Mouse (Mus musculus): ENCODE results near the gene Jam3. TPM values are rescaled to one million over a fixed set of nuclear protein-coding genes. Genes with fewer than 3 reads are reported as not detected.

Gene Jam3
- polyA plus RNA-seq (2017; shearing (Covaris generic)): 0.37 TPM

GRCm38 (mm10) chr9:27154763-27155530 lies at the start of gene Jam3:
Jam3 (minus strand) TSS chr9:27155421.

Other genes with a start within 250 kb of the Jam3 start
- not detected for gene Gm1110, start 232.3 kb downstream of the Jam3 start, polyA plus RNA-seq (2017; shearing (Covaris generic))
- 35.4 TPM for gene Acad8, start 155.9 kb downstream of the Jam3 start, polyA plus RNA-seq (2017; shearing (Covaris generic))
- gene Thyn1, start 155.7 kb downstream of the Jam3 start, polyA plus RNA-seq (2017; shearing (Covaris generic)): 89.7 TPM
- 18.8 TPM for gene Vps26b, start 125.4 kb downstream of the Jam3 start, polyA plus RNA-seq (2017; shearing (Covaris generic))
- gene Ncapd3, start 125.2 kb downstream of the Jam3 start, polyA plus RNA-seq (2017; shearing (Covaris generic)): 38.1 TPM
- gene Igsf9b, start 143.8 kb upstream of the Jam3 start, polyA plus RNA-seq (2017; shearing (Covaris generic)): 2.8 TPM
- not detected for gene Spata19, start 241.4 kb upstream of the Jam3 start, polyA plus RNA-seq (2017; shearing (Covaris generic))